Mouse (Mus musculus) liver, adult 2 months (tissue): ENCODE measurements around the gene Strip2. TPM values are rescaled to one million over a fixed set of nuclear protein-coding genes. Genes with fewer than 3 reads are reported as not detected.

Experiments used
- DNase-seq: peaks from one replicate; pipeline ENCODE4 v3.0.0-alpha.2; 2011; ENCODE audit warnings: low read depth, low spot score; ENCODE audit errors: extremely low read depth
- H3K27ac ChIP-seq: fragments of 200-500 bp; replicated peaks from 2 replicates; pipeline ENCODE4 v1.5.1; 2012; ENCODE audit warnings: low read depth, mild to moderate bottlenecking, control low read depth, inconsistent platforms, low read length; ENCODE audit not compliant: insufficient read depth
- H3K27me3 ChIP-seq: fragments of 200-500 bp; 2 replicates; pipeline ENCODE4 v1.6.1; 2012; ENCODE audit warnings: mild to moderate bottlenecking, moderate library complexity, low read length, inconsistent platforms; ENCODE audit not compliant: control insufficient read depth, insufficient read depth
- H3K36me3 ChIP-seq: fragments of 200-500 bp; 2 replicates; pipeline ENCODE4 v1.6.1; 2012; ENCODE audit warnings: low read length, inconsistent platforms; ENCODE audit not compliant: control insufficient read depth, insufficient read depth
- H3K4me1 ChIP-seq: fragments of 200-500 bp; 2 replicates; pipeline ENCODE4 v1.6.1; 2011; ENCODE audit warnings: low read length; ENCODE audit not compliant: control insufficient read depth, insufficient read depth
- H3K4me3 ChIP-seq: fragments of 200-500 bp; 2 replicates; pipeline ENCODE4 v1.5.1; 2011; ENCODE audit warnings: low read depth, mild to moderate bottlenecking, control low read depth, low read length, moderate library complexity; ENCODE audit not compliant: insufficient read depth
- H3K79me2 ChIP-seq: fragments of 200-500 bp; 2 replicates; pipeline ENCODE4 v1.6.1; 2012; ENCODE audit warnings: inconsistent platforms, mild to moderate bottlenecking, low read length, moderate library complexity; ENCODE audit not compliant: control insufficient read depth, insufficient read depth
- H3K9ac ChIP-seq: fragments of 200-500 bp; 2 replicates; pipeline ENCODE4 v1.6.1; 2012; ENCODE audit warnings: low read depth, mild to moderate bottlenecking, control low read depth, inconsistent platforms, low read length
- CTCF ChIP-seq: fragments of 200-500 bp; IDR thresholded peaks from 2 replicates; pipeline ENCODE4 v1.5.1; 2011; ENCODE audit warnings: low read depth, low read length, control low read depth
- POLR2A ChIP-seq: fragments of 200-500 bp; IDR thresholded peaks from 2 replicates; pipeline ENCODE4 v1.6.1; 2011; ENCODE audit warnings: low read length, control low read depth; ENCODE audit not compliant: insufficient read depth; ENCODE audit errors: extremely low read depth
- WGBS: fragments of 180-500 bp; shearing (Covaris S2); methylation state at CpG from one replicate; pipeline ENCODE4 v1.1.7; 2018; 5-methylcytosine and 5-hydroxymethylcytosine counted together
- polyA plus RNA-seq: library from polyadenylated mRNA; depleted of rRNA; stranded (reverse); fragments of >200 nt; gene quantifications from 2 replicates; pipeline ENCODE4 v1.2.3, GENCODE M21; 2012
- total RNA-seq: library from RNA; depleted of rRNA; stranded (reverse); fragments of >200 nt; gene quantifications from 2 replicates; pipeline ENCODE4 v1.2.3, GENCODE M21; 2014

Gene Strip2
- total and polyA plus RNA-seq, 2 experiments, result 0.02 to 0.18 TPM

GRCm38 (mm10) chr6:29879579-29879978 lies 37.2 kb upstream of the Strip2 start:
- Histone ChIP-seq H3K4me3 (no peak overlapping the region), H3K27me3 (no peaks in the 10 kb centered on the region)
- TF ChIP-seq CTCF (no peak), POLR2A (no peak)

GRCm38 (mm10) chr6:29880796-29881195 lies 36.0 kb upstream of the Strip2 start:
- Histone ChIP-seq H3K4me3 (no peak overlapping the region), H3K36me3 (peaks cover 20% of the 10 kb centered on the region), H3K4me1 (no peaks in the 10 kb centered on the region), H3K79me2 (no peaks in the 10 kb centered on the region), H3K9ac (no peak overlapping the region), H3K27ac (no peak overlapping the region), H3K27me3 (no peaks in the 10 kb centered on the region)
- no peak for TF ChIP-seq POLR2A
- TF ChIP-seq CTCF, result no peak
- no peak for DNase-seq
- 94% methylated on average over 3 of the region's 3 CpGs for WGBS

More at GRCm38 (mm10) chr6:29879579-29879978, 37.2 kb upstream of the Strip2 start:
- H3K9ac ChIP-seq, result no peak overlapping the region
- DNase-seq, result no peak
- no peaks in the 10 kb centered on the region for H3K4me1 ChIP-seq
- H3K79me2 ChIP-seq, result no peaks in the 10 kb centered on the region
- H3K27ac ChIP-seq, result no peak overlapping the region
- peaks cover 20% of the 10 kb centered on the region for H3K36me3 ChIP-seq

DNA sequence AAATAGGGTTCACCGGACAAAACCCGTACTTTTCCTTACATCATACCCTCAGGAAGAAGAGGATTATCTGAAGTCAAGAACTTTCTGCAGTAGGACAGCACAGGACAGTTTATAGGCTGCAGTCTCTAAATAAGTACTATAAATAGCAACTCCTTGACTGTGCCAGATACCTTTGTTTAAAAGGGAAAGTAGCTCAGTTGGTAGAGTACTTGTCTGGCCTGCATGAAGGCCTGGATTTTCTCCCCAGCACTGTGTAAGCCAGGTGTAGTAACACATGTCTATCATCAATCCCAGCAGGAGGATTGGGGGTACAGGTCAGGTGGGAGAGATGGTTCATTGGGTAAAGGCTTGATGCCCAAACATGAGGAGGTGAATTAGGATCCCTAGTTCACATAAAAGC lies 34.9 kb upstream of the Strip2 start:
- Histone ChIP-seq H3K27me3 (no peaks in the 10 kb centered on the region), H3K36me3 (peaks cover 21% of the 10 kb centered on the region), H3K27ac (no peak overlapping the region), H3K79me2 (no peaks in the 10 kb centered on the region), H3K9ac (no peak overlapping the region), H3K4me3 (no peak overlapping the region), H3K4me1 (no peaks in the 10 kb centered on the region)
- TF ChIP-seq POLR2A (no peak), CTCF (no peak)
- no peak for DNase-seq
- 94% methylated on average over 2 of the region's 2 CpGs for WGBS

GRCm38 (mm10) chr6:29882870-29883269 lies 33.9 kb upstream of the Strip2 start:
- H3K4me3 ChIP-seq, result no peak overlapping the region
- peaks cover 20% of the 10 kb centered on the region for H3K36me3 ChIP-seq
- no peak overlapping the region for H3K9ac ChIP-seq
- no peaks in the 10 kb centered on the region for H3K79me2 ChIP-seq
- TF ChIP-seq CTCF (no peak), POLR2A (no peak)
- 88% methylated on average over 6 of the region's 6 CpGs for WGBS
- DNase-seq, result no peak
- H3K27ac ChIP-seq, result no peak overlapping the region
- H3K27me3 ChIP-seq, result no peaks in the 10 kb centered on the region
- no peaks in the 10 kb centered on the region for H3K4me1 ChIP-seq

- H3K27ac ChIP-seq, result no peak overlapping the region
- H3K4me3 ChIP-seq, result no peak overlapping the region
- 91% methylated on average over 11 of the region's 11 CpGs for WGBS
- H3K27me3 ChIP-seq, result no peaks in the 10 kb centered on the region
- no peak for DNase-seq
- H3K79me2 ChIP-seq, result no peaks in the 10 kb centered on the region
- H3K9ac ChIP-seq, result no peak overlapping the region
- peaks cover 13% of the 10 kb centered on the region for H3K36me3 ChIP-seq
- TF ChIP-seq POLR2A (no peak), CTCF (no peak)
- H3K4me1 ChIP-seq, result no peaks in the 10 kb centered on the region
Measured at GRCm38 (mm10) chr6:29891151-29891550, 25.7 kb upstream of the Strip2 start.

GRCm38 (mm10) chr6:29896976-29897375 lies 19.8 kb upstream of the Strip2 start:
- no peak overlapping the region for H3K9ac ChIP-seq
- 99% methylated on average over 3 of the region's 3 CpGs for WGBS
- H3K79me2 ChIP-seq, result no peaks in the 10 kb centered on the region
- H3K27me3 ChIP-seq, result no peaks in the 10 kb centered on the region
- H3K27ac ChIP-seq, result no peak overlapping the region
- DNase-seq, result no peak
- no peak for TF ChIP-seq CTCF
- no peak for TF ChIP-seq POLR2A
- H3K4me1 ChIP-seq, result no peaks in the 10 kb centered on the region
- peaks cover 25% of the 10 kb centered on the region for H3K36me3 ChIP-seq
- no peak overlapping the region for H3K4me3 ChIP-seq
